Mouse (Mus musculus) forebrain, embryonic 16.5 days (tissue): ENCODE results near the gene Peli2. TPM values are rescaled to one million over a fixed set of nuclear protein-coding genes. Genes with fewer than 3 reads are reported as not detected.

ENCODE experiments used
- ATAC-seq: fragments of 200-750 bp; cut with Nextera tagmentation; 2 replicates; pipeline ENCODE4 v1.8.0; 2017; ENCODE audit warnings: mild to moderate bottlenecking, moderate library complexity
- H3K27ac ChIP-seq: fragments of 300-500 bp; sonication (generic); 2 replicates; pipeline ENCODE4 v1.5.1; 2014; ENCODE audit warnings: low read length, control low read depth
- H3K27me3 ChIP-seq: fragments of 300-500 bp; sonication (generic); replicated peaks from 2 replicates; pipeline ENCODE4 v1.6.1; 2014; ENCODE audit warnings: low read length; ENCODE audit not compliant: control insufficient read depth, insufficient read depth
- H3K36me3 ChIP-seq: fragments of 300-500 bp; sonication (generic); 2 replicates; pipeline ENCODE4 v1.6.1; 2014; ENCODE audit not compliant: control insufficient read depth, insufficient read depth
- H3K4me1 ChIP-seq: fragments of 300-500 bp; sonication (generic); replicated peaks from 2 replicates; pipeline ENCODE4 v1.6.1; 2014; ENCODE audit warnings: low read length; ENCODE audit not compliant: control insufficient read depth, insufficient read depth
- H3K4me2 ChIP-seq: fragments of 300-500 bp; sonication (generic); 2 replicates; pipeline ENCODE4 v1.6.1; 2014; ENCODE audit warnings: mild to moderate bottlenecking, low read length, control low read depth
- H3K4me3 ChIP-seq: fragments of 300-500 bp; sonication (generic); replicated peaks from 2 replicates; pipeline ENCODE4 v1.5.1; 2014; ENCODE audit warnings: mild to moderate bottlenecking, low read length, control low read depth
- H3K9ac ChIP-seq: fragments of 300-500 bp; sonication (generic); replicated peaks from 2 replicates; pipeline ENCODE4 v1.6.1; 2014; ENCODE audit warnings: low read depth, low read length, control low read depth
- H3K9me3 ChIP-seq: fragments of 300-500 bp; sonication (generic); 2 replicates; pipeline ENCODE4 v1.6.1; 2016; ENCODE audit warnings: low read length; ENCODE audit not compliant: control insufficient read depth
- WGBS: fragments of 180-500 bp; shearing (Covaris S2); extraction: QIAGEN DNeasy Blood & Tissue Kit; methylation state at CpG from one replicate; pipeline ENCODE4 v1.1.7; 2014; 5-methylcytosine and 5-hydroxymethylcytosine counted together
- polyA plus RNA-seq: library from polyadenylated mRNA; unstranded; fragments of >200 nt; fragmentation: Nextera tagmentation; extraction: Ambion mirVana; gene quantifications from 2 replicates; pipeline ENCODE4 v1.2.1, GENCODE M21; 2015

Gene Peli2
- polyA plus RNA-seq, 1 experiment from 2014 or later, result 10.5 TPM

- Histone ChIP-seq H3K27ac (no peak overlapping the region), H3K9me3 (no peaks in the 10 kb centered on the region), H3K4me1 (no peaks in the 10 kb centered on the region), H3K4me2 (no peak overlapping the region), H3K27me3 (no peaks in the 10 kb centered on the region), H3K4me3 (no peak overlapping the region), H3K9ac (no peak overlapping the region), H3K36me3 (no peaks in the 10 kb centered on the region)
- no peak for ATAC-seq
- 84% methylated on average over 13 of the region's 13 CpGs for WGBS
These were observed 34.5 kb downstream of the Peli2 start for GRCm38 (mm10) chr14:48155153-48155552.

- no peak for ATAC-seq
- H3K27ac ChIP-seq, result no peak overlapping the region
- H3K9me3 ChIP-seq, result no peaks in the 10 kb centered on the region; the same call in 1 of the 2 replicates
- no peak overlapping the region for H3K9ac ChIP-seq
- H3K27me3 ChIP-seq, result no peaks in the 10 kb centered on the region
- WGBS, result 83% methylated on average over 3 of the region's 3 CpGs
- no peak overlapping the region for H3K4me2 ChIP-seq
- no peaks in the 10 kb centered on the region for H3K36me3 ChIP-seq
- no peaks in the 10 kb centered on the region for H3K4me1 ChIP-seq
- H3K4me3 ChIP-seq, result no peak overlapping the region
These were observed 36.5 kb downstream of the Peli2 start for GRCm38 (mm10) chr14:48157085-48157484.

DNA sequence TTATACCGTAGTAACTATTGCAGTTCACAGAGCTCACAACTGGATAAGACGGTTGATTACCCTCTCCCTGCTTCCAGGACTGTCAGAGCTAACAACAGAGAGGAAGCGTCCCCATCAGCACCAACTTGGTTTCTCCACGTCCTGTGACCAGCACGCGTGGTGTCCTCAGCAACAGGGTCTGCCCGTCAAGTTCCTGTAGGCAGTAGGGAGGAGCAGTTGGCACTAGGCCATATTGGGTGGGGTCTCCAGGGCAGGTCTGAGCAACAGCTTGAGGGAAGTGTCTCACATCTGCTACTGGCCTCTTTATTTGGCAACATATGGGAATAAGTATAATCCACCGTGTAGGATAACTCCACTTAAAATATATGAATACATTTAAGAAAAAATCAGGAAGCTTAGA, 37.2 kb downstream of the Peli2 start:
- no peaks in the 10 kb centered on the region for H3K36me3 ChIP-seq
- no peaks in the 10 kb centered on the region for H3K4me1 ChIP-seq
- H3K27me3 ChIP-seq, result no peaks in the 10 kb centered on the region
- ATAC-seq, result no peak
- 83% methylated on average over 8 of the region's 8 CpGs for WGBS
- H3K4me2 ChIP-seq, result no peak overlapping the region
- no peak overlapping the region for H3K4me3 ChIP-seq
- H3K9me3 ChIP-seq, result no peaks in the 10 kb centered on the region; the same call in 1 of the 2 replicates
- H3K9ac ChIP-seq, result no peak overlapping the region
- no peak overlapping the region for H3K27ac ChIP-seq

DNA sequence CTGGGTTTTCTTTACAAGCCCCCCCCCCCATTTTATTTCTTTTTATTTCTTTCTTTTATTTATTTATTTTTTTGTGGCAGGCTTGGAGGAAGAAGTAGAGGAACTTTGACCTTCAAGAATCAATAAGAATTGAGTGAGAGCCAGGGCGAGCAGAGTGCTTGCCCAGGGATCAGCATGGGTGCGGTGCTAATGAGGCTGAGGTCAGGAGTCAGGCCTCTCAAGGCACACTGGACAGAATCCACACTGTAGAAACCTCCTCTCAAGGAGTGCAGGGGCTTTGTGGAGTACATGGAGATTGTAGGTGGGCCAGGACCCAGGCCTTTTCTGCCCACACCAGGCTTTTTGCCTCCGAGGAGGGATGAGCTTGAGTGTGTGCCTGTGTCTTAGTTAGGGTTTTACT, 38.8 kb downstream of the Peli2 start:
- Histone ChIP-seq H3K4me3 (no peak overlapping the region), H3K9ac (no peak overlapping the region), H3K36me3 (no peaks in the 10 kb centered on the region), H3K27ac (no peak overlapping the region), H3K4me1 (no peaks in the 10 kb centered on the region), H3K27me3 (no peaks in the 10 kb centered on the region), H3K9me3 (no peaks in the 10 kb centered on the region; the same call in 1 of the 2 replicates), H3K4me2 (no peak overlapping the region)
- WGBS, result 72% methylated on average over 3 of the region's 3 CpGs
- ATAC-seq, result no peak

DNA sequence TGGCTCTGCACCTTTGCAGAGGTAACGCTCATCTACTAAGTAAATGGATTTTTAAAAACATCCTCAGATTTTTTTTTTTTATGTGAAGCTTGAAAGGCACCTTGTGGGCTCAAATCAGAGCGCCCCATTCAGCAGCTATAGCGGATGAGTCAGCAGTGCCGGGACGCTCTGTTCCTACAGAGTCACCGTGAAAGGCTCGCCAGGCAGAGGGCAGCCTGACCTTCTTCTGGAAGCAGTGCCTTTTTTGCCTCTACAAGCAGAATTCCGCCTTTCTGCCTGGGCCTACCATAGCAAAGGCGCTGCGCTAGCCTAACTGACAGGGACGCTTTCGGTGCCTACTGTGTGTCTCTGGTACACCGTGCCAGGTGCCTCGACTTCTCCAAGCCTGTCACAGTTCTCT, 41.8 kb downstream of the Peli2 start:
- no peak overlapping the region for H3K27ac ChIP-seq
- H3K4me2 ChIP-seq, result no peak overlapping the region
- ATAC-seq, result no peak
- no peak overlapping the region for H3K4me3 ChIP-seq
- H3K4me1 ChIP-seq, result no peaks in the 10 kb centered on the region
- no peak overlapping the region for H3K9ac ChIP-seq
- H3K9me3 ChIP-seq, result no peaks in the 10 kb centered on the region; the same call in 1 of the 2 replicates
- WGBS, result 90% methylated on average over 14 of the region's 14 CpGs
- H3K36me3 ChIP-seq, result no peaks in the 10 kb centered on the region
- no peaks in the 10 kb centered on the region for H3K27me3 ChIP-seq

DNA sequence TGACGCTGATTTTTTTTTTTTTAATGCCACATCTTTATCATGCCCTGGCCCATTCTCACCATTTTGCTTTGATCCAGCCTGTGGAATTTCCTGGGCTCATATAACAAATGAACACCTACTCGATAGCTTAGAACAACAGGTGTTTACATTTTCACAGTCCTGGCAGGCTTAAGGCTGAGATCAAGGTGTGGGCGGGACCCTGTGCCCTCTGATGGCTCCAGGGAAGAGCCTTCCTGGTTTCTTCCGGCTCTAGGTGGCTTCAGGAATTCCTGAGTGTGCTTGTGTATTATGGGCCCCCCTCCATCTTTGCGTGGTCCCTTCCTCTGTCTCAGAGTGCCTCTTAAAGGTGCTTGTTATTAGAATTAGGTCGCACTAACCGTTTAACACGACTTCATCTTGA, 44.3 kb downstream of the Peli2 start:
- H3K4me1 ChIP-seq, result no peaks in the 10 kb centered on the region
- ATAC-seq, result no peak
- no peaks in the 10 kb centered on the region for H3K27me3 ChIP-seq
- H3K36me3 ChIP-seq, result no peaks in the 10 kb centered on the region
- no peak overlapping the region for H3K9ac ChIP-seq
- no peak overlapping the region for H3K27ac ChIP-seq
- WGBS, result 70% methylated on average over 8 of the region's 8 CpGs
- H3K4me3 ChIP-seq, result no peak overlapping the region
- no peak overlapping the region for H3K4me2 ChIP-seq
- no peaks in the 10 kb centered on the region; the same call in 1 of the 2 replicates for H3K9me3 ChIP-seq

- Histone ChIP-seq H3K27me3 (no peaks in the 10 kb centered on the region), H3K4me2 (no peak overlapping the region), H3K9ac (no peak overlapping the region), H3K4me3 (no peak overlapping the region), H3K27ac (no peak overlapping the region), H3K9me3 (no peaks in the 10 kb centered on the region), H3K4me1 (peaks cover 4% of the 10 kb centered on the region), H3K36me3 (no peaks in the 10 kb centered on the region)
- WGBS, result 85% methylated on average over 9 of the region's 9 CpGs
- ATAC-seq, result no peak
These were observed 45.8 kb downstream of the Peli2 start for GRCm38 (mm10) chr14:48166396-48166795.

DNA sequence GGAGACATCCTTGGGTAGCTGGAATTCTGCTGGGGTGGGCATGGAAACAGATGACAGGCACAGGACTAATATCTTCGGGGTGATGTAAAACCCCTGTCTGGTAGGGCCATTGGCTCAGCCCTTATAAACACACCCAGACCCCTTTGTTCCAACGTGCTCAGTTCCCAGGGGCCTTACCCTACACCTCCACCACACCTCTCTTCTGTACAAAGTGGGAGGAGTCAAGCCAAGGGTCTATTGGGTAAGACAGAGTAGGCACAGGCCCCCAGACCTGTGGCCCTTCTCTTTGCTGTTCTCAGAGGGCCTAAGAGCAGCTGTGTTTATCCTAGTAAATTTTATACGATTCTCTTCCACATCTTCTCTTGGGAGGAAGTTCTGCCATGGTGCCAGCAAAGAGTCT, 46.4 kb downstream of the Peli2 start:
- no peaks in the 10 kb centered on the region for H3K9me3 ChIP-seq
- H3K36me3 ChIP-seq, result no peaks in the 10 kb centered on the region
- H3K27ac ChIP-seq, result no peak overlapping the region
- H3K4me1 ChIP-seq, result peaks cover 8% of the 10 kb centered on the region
- 64% methylated on average over 3 of the region's 3 CpGs for WGBS
- H3K9ac ChIP-seq, result no peak overlapping the region
- no peak for ATAC-seq
- H3K27me3 ChIP-seq, result no peaks in the 10 kb centered on the region
- no peak overlapping the region for H3K4me2 ChIP-seq
- H3K4me3 ChIP-seq, result no peak overlapping the region

GRCm38 (mm10) chr14:48168116-48168515, 47.5 kb downstream of the Peli2 start:
- peaks cover 10% of the 10 kb centered on the region for H3K4me1 ChIP-seq
- no peaks in the 10 kb centered on the region for H3K27me3 ChIP-seq
- H3K9me3 ChIP-seq, result no peaks in the 10 kb centered on the region
- no peak for ATAC-seq
- no peak overlapping the region for H3K9ac ChIP-seq
- no peak overlapping the region for H3K4me2 ChIP-seq
- 88% methylated on average over 6 of the region's 6 CpGs for WGBS
- H3K36me3 ChIP-seq, result no peaks in the 10 kb centered on the region
- no peak overlapping the region for H3K4me3 ChIP-seq
- H3K27ac ChIP-seq, result no peak overlapping the region

- WGBS, result 49% methylated on average over 7 of the region's 7 CpGs
- Histone ChIP-seq H3K4me2 (no peak overlapping the region), H3K27ac (no peak overlapping the region), H3K4me1 (peaks cover 10% of the 10 kb centered on the region), H3K4me3 (no peak overlapping the region), H3K27me3 (no peaks in the 10 kb centered on the region), H3K9me3 (no peaks in the 10 kb centered on the region), H3K36me3 (no peaks in the 10 kb centered on the region), H3K9ac (no peak overlapping the region)
- no peak for ATAC-seq
These were observed 49.3 kb downstream of the Peli2 start for GRCm38 (mm10) chr14:48169970-48170369.
